Mouse (Mus musculus): Measurements from ENCODE around the gene Olfr1442. TPM values are rescaled to one million over a fixed set of nuclear protein-coding genes. Genes with fewer than 3 reads are reported as not detected.
"Not testable (repeated sequence)": the region's sequence is repeated elsewhere in the genome, so short reads cannot be mapped to it uniquely, and the experiment has no call there.

The Olfr1442 gene
- polyA plus RNA-seq, 1 experiment from 2014 or later, result not detected

DNA sequence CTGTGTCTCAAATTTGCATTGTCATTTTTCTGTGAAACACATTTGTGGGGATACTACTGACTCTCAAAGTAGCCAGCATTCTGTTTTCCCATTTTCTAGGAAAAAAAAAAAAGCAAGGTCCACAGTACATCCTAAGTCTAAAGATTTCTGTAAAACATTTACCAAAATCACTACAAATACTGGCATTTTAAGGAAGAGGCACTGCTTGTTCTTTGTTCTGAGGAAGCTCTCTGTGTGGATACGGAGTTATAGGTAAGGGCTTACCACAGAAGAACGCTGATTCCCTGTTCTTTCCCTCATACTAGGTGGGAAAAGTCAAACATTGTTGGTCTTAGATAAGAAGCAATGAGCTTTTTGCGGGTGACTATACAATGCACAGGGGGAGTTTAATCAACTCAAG is 25.4 kb downstream of the Olfr1442 start, which contains the start of gene Keg1:
Gene Keg1, plus strand, starts transcription at position 197 of the 400 bp plus-strand sequence.
- H3K36me3 ChIP-seq, result no peaks in the 10 kb centered on the region
- no peak within 1 kb of the TSS for H3K9ac ChIP-seq
- H3K4me3 ChIP-seq, result no peak within 1 kb of the TSS
- no peak for ATAC-seq (ENCODE audit: low FRiP score, low read depth)
- no peaks in the 10 kb centered on the region for H3K4me1 ChIP-seq
- no peak within 1 kb of the TSS for H3K27ac ChIP-seq
- no peak within 1 kb of the TSS for H3K4me2 ChIP-seq (replicated peaks)
- 86% methylated on average over 3 of the region's 3 CpGs for whole genome bisulfite sequencing
- no peaks in the 10 kb centered on the region for H3K27me3 ChIP-seq
- no peaks in the 10 kb centered on the region for H3K9me3 ChIP-seq

DNA sequence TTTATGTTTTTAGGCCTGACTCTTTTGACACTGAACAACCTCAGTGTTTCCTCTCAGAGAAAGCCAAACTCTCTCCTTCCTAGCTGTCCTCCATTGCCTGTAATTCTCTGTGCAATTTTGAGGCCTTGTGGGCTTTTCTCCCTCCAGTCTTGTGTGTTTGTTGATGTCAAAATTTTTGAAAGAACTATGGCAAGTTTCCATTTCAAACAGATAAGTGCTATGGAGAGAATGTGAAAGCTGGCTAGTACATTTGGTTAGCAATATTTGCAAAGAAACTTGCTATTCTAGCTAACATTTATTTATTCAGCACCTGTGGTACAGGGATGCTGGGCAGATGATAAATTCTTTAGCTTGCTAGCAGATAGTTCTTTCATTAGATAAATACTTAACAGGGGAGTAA is 26.0 kb downstream of the Olfr1442 start:
- H3K27ac ChIP-seq, result no peak overlapping the region
- H3K36me3 ChIP-seq, result no peaks in the 10 kb centered on the region
- no peak overlapping the region for H3K9ac ChIP-seq
- no peak overlapping the region for H3K4me2 ChIP-seq (replicated peaks)
- no peak overlapping the region for H3K4me3 ChIP-seq
- H3K27me3 ChIP-seq, result no peaks in the 10 kb centered on the region
- no peaks in the 10 kb centered on the region for H3K9me3 ChIP-seq
- H3K4me1 ChIP-seq, result no peaks in the 10 kb centered on the region
- ATAC-seq (ENCODE audit: low FRiP score, low read depth), result no peak

DNA sequence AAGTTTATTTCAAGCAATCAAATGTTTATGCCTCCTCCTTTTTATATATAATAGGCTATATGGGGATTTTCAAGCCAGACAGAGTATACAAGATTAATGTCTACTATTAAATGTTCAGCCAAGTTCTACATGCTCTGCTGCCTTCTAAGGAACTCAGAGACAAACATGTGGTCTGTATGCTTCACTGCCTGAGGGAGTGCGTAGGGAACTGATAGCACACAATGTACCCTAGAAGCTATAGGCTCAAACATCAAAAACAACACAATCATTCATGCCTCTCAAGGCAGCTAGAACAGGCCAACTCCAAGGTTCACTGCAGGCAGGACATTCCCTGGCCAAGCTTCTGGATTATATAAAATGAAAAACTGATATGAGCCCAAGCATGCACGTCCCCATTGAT is 38.2 kb downstream of the Olfr1442 start:
- H3K9ac ChIP-seq, result no peak overlapping the region
- no peaks in the 10 kb centered on the region for H3K36me3 ChIP-seq
- H3K27ac ChIP-seq, result no peak overlapping the region
- no peaks in the 10 kb centered on the region for H3K4me1 ChIP-seq
- whole genome bisulfite sequencing, result 88% methylated on average over 2 of the region's 2 CpGs
- no peaks in the 10 kb centered on the region for H3K9me3 ChIP-seq
- H3K4me3 ChIP-seq, result no peak overlapping the region
- H3K27me3 ChIP-seq, result no peaks in the 10 kb centered on the region
- no peak for ATAC-seq (ENCODE audit: low FRiP score, low read depth)
- no peak overlapping the region for H3K4me2 ChIP-seq (replicated peaks)

DNA sequence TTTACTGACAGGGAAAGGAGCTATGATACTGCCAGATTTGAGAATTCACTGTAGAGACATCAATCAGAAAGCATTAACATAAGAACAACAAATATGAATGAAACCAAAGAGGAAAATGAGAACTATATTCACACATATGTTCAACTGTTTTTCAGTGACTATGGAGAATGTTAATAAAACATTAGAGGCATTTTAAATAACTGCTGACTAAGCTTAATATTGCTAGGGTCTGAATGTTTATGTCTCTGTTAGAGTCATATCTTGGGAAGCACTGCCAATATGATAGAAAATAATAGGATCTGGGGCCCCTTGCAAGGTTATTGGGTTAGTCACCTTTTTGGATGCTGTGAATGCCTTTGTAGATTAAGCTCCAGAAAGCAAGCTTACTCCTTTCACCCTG is 38.7 kb downstream of the Olfr1442 start:
- no peaks in the 10 kb centered on the region for H3K36me3 ChIP-seq
- ATAC-seq (ENCODE audit: low FRiP score, low read depth), result no peak

DNA sequence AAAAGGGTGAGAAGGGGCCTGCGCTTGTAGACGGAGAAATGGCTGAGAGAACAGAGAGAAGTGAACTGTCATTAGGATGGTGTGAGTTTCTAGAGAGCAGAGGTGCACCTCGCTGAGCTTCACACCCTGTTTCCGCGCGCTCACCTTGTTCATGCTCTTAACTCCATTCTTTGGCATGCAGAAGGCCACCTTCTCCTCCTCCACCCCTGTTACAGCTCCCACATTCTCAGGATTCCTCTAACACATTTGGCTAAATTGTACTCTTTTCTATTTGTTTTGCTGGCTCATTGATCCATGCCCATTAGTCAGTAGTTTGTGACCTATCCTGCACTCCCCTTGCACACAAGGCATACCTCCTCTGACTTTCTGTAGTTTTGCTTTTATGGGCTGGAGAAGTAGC is 49.0 kb downstream of the Olfr1442 start:
- no peak overlapping the region for H3K9ac ChIP-seq
- no peaks in the 10 kb centered on the region for H3K4me1 ChIP-seq
- H3K9me3 ChIP-seq, result no peaks in the 10 kb centered on the region
- ATAC-seq (ENCODE audit: low FRiP score, low read depth), result no peak
- no peak overlapping the region for H3K27ac ChIP-seq
- no peaks in the 10 kb centered on the region for H3K36me3 ChIP-seq
- no peaks in the 10 kb centered on the region for H3K27me3 ChIP-seq
- WGBS, result 83% methylated on average over 6 of the region's 6 CpGs
- H3K4me3 ChIP-seq, result no peak overlapping the region
- no peak overlapping the region for H3K4me2 ChIP-seq (replicated peaks)

More for the DNA sequence above, 38.7 kb downstream of the Olfr1442 start:
- H3K27me3 ChIP-seq, result no peaks in the 10 kb centered on the region
- H3K9ac ChIP-seq, result no peak overlapping the region
- no peaks in the 10 kb centered on the region for H3K9me3 ChIP-seq
- H3K4me1 ChIP-seq, result no peaks in the 10 kb centered on the region
- H3K4me2 ChIP-seq (replicated peaks), result no peak overlapping the region
- H3K4me3 ChIP-seq, result no peak overlapping the region
- no peak overlapping the region for H3K27ac ChIP-seq

DNA sequence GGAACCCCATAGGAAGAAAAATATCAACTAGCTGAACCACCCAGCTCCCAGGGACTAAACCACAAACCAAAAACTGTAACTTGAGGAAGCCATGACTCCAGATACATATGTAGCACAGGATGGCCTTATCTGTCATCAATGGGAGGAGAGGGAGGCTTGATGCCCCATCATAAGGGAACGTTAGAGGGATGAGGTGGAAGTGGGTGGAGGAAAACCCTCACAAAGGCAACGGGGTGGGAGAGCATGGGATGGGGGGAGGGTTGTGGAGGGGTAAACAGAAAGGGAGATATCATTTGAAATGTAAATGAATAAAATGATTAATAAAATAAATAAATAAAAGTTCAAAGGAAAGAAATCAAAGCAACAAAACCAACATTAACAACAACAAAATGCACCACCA is 50.2 kb downstream of the Olfr1442 start:
- H3K4me2 ChIP-seq (replicated peaks), result no peak overlapping the region
- no peaks in the 10 kb centered on the region for H3K27me3 ChIP-seq
- no peaks in the 10 kb centered on the region for H3K4me1 ChIP-seq
- no peak for ATAC-seq (ENCODE audit: low FRiP score, low read depth)
- WGBS, result 59% methylated on average over 2 of the region's 2 CpGs
- no peaks in the 10 kb centered on the region for H3K9me3 ChIP-seq
- H3K36me3 ChIP-seq, result no peaks in the 10 kb centered on the region
- H3K9ac ChIP-seq, result no peak overlapping the region
- H3K27ac ChIP-seq, result no peak overlapping the region
- H3K4me3 ChIP-seq, result no peak overlapping the region

DNA sequence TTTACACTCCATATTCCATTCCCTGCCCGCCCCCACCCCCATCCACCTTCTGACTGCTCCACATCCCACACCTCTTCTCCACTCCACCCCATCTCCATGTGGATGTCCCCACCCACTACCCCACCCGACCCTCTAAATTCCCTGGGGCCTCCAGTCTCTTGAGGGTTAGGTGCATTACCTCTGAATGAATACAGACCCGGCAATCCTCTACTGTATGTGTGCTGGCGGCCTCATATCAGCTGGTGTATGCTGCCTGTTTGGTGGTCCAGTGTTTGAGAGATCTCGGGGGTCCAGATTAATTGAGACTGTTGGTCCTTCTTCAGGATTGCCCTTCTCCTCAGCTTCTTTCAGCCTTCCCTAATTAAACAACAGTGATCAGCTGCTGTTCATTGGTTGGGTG is 50.7 kb downstream of the Olfr1442 start:
- not testable (repeated sequence) for H3K9ac ChIP-seq; ATAC-seq (ENCODE audit: low FRiP score, low read depth); H3K27me3 ChIP-seq; H3K4me1 ChIP-seq; H3K36me3 ChIP-seq; H3K4me2 ChIP-seq (replicated peaks); H3K27ac ChIP-seq; H3K4me3 ChIP-seq; H3K9me3 ChIP-seq
- WGBS, result 77% methylated on average over 5 of the region's 5 CpGs

DNA sequence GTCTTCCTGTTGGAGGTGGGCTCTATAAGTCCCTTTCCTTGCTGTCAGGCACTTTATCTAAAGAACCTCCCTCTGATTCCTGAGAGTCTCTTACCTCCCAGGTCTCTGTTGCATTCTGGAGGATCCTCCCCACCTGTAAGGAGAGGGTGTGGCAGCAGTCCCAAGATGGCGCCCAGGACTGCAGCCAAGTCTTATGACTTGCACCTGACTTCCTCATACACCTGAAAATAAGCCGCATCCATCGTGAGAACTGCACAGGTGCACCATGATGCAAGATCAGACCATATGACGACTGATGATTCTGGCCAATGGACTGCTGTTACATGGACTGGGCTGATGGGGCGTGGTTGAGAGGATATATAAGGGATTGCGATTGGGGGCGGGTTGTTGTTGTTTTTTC is 51.4 kb downstream of the Olfr1442 start:
- H3K4me3 ChIP-seq, result not testable (repeated sequence)

DNA sequence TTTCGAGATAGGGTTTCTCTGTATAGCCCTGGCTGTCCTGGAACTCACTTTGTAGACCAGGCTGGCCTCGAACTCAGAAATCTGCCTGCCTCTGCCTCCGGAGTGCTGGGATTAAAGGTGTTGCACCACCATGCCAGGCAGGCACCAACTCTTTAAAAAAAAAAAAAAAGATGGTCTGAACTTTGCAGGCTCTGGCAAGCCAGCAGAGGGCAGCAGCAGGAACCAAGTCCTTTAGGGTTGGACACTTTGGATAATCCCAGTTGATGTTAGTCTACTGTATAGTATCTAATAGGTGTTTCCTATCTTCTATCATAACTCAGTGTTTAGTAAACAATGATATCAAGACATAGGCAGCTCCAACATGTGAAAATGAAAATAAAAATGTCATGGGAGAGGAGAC is 52.1 kb downstream of the Olfr1442 start:
- no peak for ATAC-seq (ENCODE audit: low FRiP score, low read depth)
- WGBS, result 69% methylated on average over 2 of the region's 3 CpGs
- H3K36me3 ChIP-seq, result no peaks in the 10 kb centered on the region

More for the DNA sequence above, 51.4 kb downstream of the Olfr1442 start:
- not testable (repeated sequence) for H3K9me3 ChIP-seq; ATAC-seq (ENCODE audit: low FRiP score, low read depth); H3K4me1 ChIP-seq; H3K27ac ChIP-seq; H3K27me3 ChIP-seq; H3K9ac ChIP-seq; H3K4me2 ChIP-seq (replicated peaks); H3K36me3 ChIP-seq
- WGBS, result 89% methylated on average over 7 of the region's 7 CpGs

DNA sequence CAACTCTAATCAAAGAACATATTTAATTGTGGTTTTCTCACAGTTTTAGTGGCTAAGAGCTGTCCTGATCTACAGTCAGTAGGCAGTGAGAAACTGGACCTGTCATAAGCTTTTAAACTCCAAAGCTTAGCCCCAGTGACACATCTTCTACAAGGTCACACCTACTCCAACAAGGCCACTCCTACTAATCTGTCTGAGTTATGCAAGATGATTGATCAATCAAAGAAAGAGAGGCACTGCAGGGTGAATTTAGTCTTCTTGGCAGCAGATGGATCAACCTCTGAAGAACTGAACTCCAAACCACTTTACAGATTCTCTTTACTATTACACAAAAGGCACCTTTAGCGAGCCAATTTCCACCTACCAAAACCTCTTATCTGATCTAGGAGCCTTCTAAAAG is 55.6 kb downstream of the Olfr1442 start:
- ATAC-seq (ENCODE audit: low FRiP score, low read depth), result no peak
- H3K36me3 ChIP-seq, result no peaks in the 10 kb centered on the region
- H3K4me1 ChIP-seq, result no peaks in the 10 kb centered on the region
- WGBS, result 82% methylated on average over 1 of the region's 1 CpGs
- H3K9me3 ChIP-seq, result no peaks in the 10 kb centered on the region
- H3K27ac ChIP-seq, result no peak overlapping the region
- no peak overlapping the region for H3K4me2 ChIP-seq (replicated peaks)
- no peak overlapping the region for H3K4me3 ChIP-seq
- no peak overlapping the region for H3K9ac ChIP-seq
- no peaks in the 10 kb centered on the region for H3K27me3 ChIP-seq

More for the DNA sequence above, 52.1 kb downstream of the Olfr1442 start:
- Histone ChIP-seq H3K27ac (no peak overlapping the region), H3K4me2 (replicated peaks) (no peak overlapping the region), H3K27me3 (no peaks in the 10 kb centered on the region), H3K4me3 (no peak overlapping the region), H3K9me3 (no peaks in the 10 kb centered on the region), H3K9ac (no peak overlapping the region), H3K4me1 (no peaks in the 10 kb centered on the region)

Other genes starting within 250 kb of the Olfr1442 start
- gene Pfpl, start 242.5 kb upstream of the Olfr1442 start, polyA plus RNA-seq (2015; fragmentation: Nextera tagmentation; extraction: Ambion mirVana), result not detected in 2 replicates
- 0.50 TPM in 2 replicates for gene Mpeg1, start 209.7 kb upstream of the Olfr1442 start, polyA plus RNA-seq (2015; fragmentation: Nextera tagmentation; extraction: Ambion mirVana)
- gene Dtx4, start 169.0 kb upstream of the Olfr1442 start, polyA plus RNA-seq (2015; fragmentation: Nextera tagmentation; extraction: Ambion mirVana), result 5.2 and 5.8 TPM in 2 replicates
- 17.5 and 19.3 TPM in 2 replicates for gene Fam111a, start 124.7 kb upstream of the Olfr1442 start, polyA plus RNA-seq (2015; fragmentation: Nextera tagmentation; extraction: Ambion mirVana)
- 0.15 TPM in 1 of 2 replicates, not detected in the other for gene Gm4952, start 70.5 kb upstream of the Olfr1442 start, polyA plus RNA-seq (2015; fragmentation: Nextera tagmentation; extraction: Ambion mirVana)
- not detected in 2 replicates for gene Glyat, start 37.1 kb upstream of the Olfr1442 start, polyA plus RNA-seq (2015; fragmentation: Nextera tagmentation; extraction: Ambion mirVana)
- not detected in 2 replicates for gene Olfr1443, start 7.7 kb downstream of the Olfr1442 start, polyA plus RNA-seq (2015; fragmentation: Nextera tagmentation; extraction: Ambion mirVana)
- not detected in 2 replicates for gene Keg1, start 25.3 kb downstream of the Olfr1442 start, polyA plus RNA-seq (2015; fragmentation: Nextera tagmentation; extraction: Ambion mirVana)
- gene Cntf, start 95.2 kb downstream of the Olfr1442 start, polyA plus RNA-seq (2015; fragmentation: Nextera tagmentation; extraction: Ambion mirVana), result 1.0 and 1.5 TPM in 2 replicates
- 13.5 and 13.8 TPM in 2 replicates for gene Zfp91, start 125.7 kb downstream of the Olfr1442 start, polyA plus RNA-seq (2015; fragmentation: Nextera tagmentation; extraction: Ambion mirVana)
- gene Lpxn, start 125.8 kb downstream of the Olfr1442 start, polyA plus RNA-seq (2015; fragmentation: Nextera tagmentation; extraction: Ambion mirVana), result 1.3 and 1.7 TPM in 2 replicates
- not detected in 2 replicates for gene Gm5244, start 176.2 kb downstream of the Olfr1442 start, polyA plus RNA-seq (2015; fragmentation: Nextera tagmentation; extraction: Ambion mirVana)
- not detected in 2 replicates for gene Olfr1444, start 186.8 kb downstream of the Olfr1442 start, polyA plus RNA-seq (2015; fragmentation: Nextera tagmentation; extraction: Ambion mirVana)
- not detected in 2 replicates for gene Olfr1445, start 213.4 kb downstream of the Olfr1442 start, polyA plus RNA-seq (2015; fragmentation: Nextera tagmentation; extraction: Ambion mirVana)
- not detected in 2 replicates for gene Olfr1446, start 223.1 kb downstream of the Olfr1442 start, polyA plus RNA-seq (2015; fragmentation: Nextera tagmentation; extraction: Ambion mirVana)
- not detected in 2 replicates for gene Olfr1447, start 233.3 kb downstream of the Olfr1442 start, polyA plus RNA-seq (2015; fragmentation: Nextera tagmentation; extraction: Ambion mirVana)